Mouse (Mus musculus): ENCODE results near the gene Ccdc12.

Ccdc12 gene

GRCm38 (mm10) chr9:110743456-110744323 lies 87.4 kb downstream of the Ccdc12 start:
- no peak for DNase-seq

DNA sequence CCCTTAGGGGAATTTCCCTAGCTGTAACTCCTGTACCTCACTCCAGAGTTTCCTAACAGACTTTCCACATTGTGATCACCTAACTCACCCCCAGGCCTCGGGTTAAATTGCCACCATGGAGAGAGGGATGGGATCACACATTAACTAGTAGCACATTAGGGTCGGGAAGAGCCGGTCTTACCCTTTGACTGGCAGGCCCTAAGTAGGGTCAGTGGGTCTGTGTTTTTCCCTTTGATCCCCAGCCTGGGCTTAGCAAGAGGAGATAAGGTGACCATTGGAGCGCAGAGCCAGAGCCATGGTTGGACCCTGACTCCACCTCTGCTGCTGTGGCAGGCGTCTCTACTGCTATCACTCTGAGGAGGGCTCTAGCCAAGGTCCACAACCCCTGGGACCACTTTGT lies 89.4 kb downstream of the Ccdc12 start:
- no peak for DNase-seq

DNA sequence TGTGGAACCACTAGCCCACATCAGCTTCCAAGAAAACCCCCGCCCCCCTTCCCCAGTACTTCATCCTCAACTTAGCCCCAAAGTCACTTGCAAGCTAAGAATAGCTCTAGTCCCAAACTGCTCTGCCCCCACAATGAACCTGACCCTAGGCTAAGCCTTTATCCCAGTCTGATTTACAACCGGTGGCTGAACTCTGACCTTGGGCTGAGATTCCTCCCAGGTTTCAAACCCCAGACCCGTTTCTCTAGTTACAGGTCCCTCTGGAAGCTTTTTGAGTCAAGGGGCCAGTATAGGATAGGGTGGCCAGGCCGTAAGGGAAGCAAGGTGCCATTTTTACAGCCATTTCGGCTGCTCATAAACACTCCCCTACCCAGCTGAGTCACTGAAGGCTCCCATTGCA lies 89.9 kb downstream of the Ccdc12 start:
- DNase-seq: no peak

DNA sequence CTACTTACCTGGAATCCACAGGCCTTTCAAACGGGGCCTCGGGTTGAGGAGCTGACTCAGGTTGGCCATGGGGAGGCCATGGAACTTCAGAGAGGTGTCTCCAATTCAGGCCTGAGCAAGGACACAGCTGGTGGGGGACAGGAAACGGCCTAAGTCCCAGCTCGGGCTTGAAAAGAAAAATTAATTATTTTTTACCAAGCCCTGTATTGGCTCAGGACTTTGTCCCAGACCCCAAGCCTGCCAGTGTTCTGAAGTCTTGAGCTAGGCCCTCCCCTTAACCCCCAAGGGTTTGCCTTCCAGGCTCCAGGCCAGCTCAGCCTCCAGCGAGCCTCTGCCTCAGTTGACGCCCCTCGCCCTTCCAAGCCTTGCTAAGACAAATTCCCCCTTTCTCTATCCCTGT lies 90.7 kb downstream of the Ccdc12 start, which contains the start of gene Pth1r:
TSS of gene Pth1r (minus strand) at position 185 of the 400 bp plus-strand sequence.
- DNase-seq: no peak

- no peak for DNase-seq
Observed at GRCm38 (mm10) chr9:110748451-110748850, 92.1 kb downstream of the Ccdc12 start.

GRCm38 (mm10) chr9:110750404-110751187 lies 94.3 kb downstream of the Ccdc12 start:
- no peak for DNase-seq

- DNase-seq: no peak
Observed at GRCm38 (mm10) chr9:110751412-110751811, 95.1 kb downstream of the Ccdc12 start.

DNA sequence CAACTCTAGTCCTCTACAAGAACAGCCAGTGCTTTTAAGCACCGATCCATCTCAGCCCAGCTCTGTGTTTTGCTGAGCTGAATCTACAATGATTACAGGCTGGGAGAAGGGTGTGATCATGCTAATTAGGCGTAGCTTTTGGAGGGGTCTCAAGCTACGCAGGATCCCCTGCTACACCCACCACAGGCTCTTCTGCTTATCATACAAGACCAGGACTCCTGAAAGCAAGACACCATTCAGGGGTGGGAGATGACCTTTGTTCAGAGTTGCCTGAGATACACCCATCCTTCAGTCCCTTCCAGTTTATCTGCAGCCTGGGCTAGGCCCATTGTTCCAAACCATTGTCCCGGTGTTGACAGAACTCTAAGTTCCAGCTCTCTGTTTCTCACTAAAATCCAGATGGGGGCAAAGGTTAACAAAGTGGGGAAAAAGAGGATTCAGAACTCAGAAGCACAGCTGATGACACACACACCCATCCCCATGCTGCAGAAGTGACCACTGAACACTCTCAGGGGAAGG lies 96.7 kb downstream of the Ccdc12 start:
- DNase-seq: no peak

GRCm38 (mm10) chr9:110753773-110754172 lies 97.5 kb downstream of the Ccdc12 start:
- no peak for DNase-seq

DNA sequence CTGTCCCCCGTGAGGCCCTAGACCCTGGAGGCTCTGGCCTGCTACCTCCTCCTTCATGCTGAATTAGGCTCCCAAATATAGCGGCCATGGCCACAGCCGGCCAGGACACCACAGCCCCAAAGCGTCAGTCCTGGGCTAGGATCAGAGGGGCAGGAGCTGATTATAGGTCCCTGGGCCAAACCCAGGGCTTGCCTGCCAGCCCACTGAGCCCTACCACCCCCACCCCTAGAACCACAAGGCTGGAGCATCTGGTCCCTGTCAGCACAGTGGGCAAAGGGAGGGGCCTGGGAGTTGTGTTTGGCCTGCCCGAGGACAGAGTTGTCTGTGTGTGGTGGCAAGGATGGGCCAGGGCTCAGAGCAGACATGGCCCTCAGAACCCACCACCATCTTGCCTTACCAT lies 101.5 kb downstream of the Ccdc12 start:
- DNase-seq: no peak

DNA sequence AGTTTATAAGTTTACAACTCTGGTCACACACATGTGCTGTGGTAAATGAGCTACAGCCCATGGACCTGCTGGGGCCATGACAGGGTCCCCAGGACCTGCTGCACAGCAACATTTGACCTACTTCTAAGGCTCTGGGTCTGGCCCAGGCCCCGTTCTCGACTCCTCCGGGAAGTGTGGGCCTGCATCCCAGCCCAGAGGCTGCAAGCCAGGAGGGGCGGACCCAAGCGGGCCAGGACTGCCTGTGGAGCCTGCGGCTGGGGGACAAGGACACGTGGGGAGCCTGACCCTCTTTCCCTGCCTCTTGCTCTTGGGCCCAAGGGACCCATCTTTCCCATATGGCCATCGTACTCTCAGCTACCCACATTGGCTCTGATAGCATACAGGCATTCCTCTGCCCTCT lies 102.3 kb downstream of the Ccdc12 start:
- peak in 1 of 2 experiments; percentile 34 for DNase-seq

GRCm38 (mm10) chr9:110759265-110759664 lies 103.0 kb downstream of the Ccdc12 start:
- no peak for DNase-seq

DNA sequence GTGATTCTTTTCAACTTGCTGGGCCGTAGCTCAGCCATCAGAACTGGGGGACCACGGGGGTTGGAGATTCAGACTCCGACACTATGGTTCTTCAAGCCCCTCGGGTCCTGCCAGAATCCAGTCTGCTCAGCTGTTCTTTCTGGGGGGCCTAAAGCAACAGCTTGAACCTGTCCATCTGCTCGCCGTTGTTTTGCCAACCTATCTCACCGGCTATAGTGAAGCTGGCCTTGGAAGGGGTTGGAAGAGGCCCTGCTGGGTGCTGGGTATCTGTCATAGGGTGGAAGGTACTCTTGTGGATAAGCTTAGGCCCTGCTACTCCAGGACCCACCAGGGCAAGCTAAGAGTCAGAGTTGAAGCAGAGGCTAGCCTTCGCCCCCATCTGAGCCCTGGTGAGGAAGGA lies 104.6 kb downstream of the Ccdc12 start:
- DNase-seq: no peak

Data from cerebellum, postnatal 36 days (tissue).